Mouse (Mus musculus): Measurements from ENCODE around the gene Phc1. TPM values are rescaled to one million over a fixed set of nuclear protein-coding genes. Genes with fewer than 3 reads are reported as not detected.

Phc1 gene
- total RNA-seq, 2 experiments from 2014 or later: 63.9 to 68.3 TPM

GRCm38 (mm10) chr6:122339648-122340341 is 566 bp downstream of the Phc1 start:
- DNase-seq (ENCODE audit: low spot score in 2 of 2): peak; percentile 74 to 87

GRCm38 (mm10) chr6:122339047-122339647 is 1.2 kb downstream of the Phc1 start:
- DNase-seq (ENCODE audit: low spot score in 2 of 2): peak; percentile 62 to 79

- no peak for DNase-seq (ENCODE audit: low spot score in 2 of 2)
These were observed 2.8 kb downstream of the Phc1 start for GRCm38 (mm10) chr6:122337546-122337945.

GRCm38 (mm10) chr6:122334786-122335340 is 5.5 kb downstream of the Phc1 start:
- DNase-seq (ENCODE audit: low spot score in 2 of 2): no peak

- no peak for DNase-seq (ENCODE audit: low spot score in 2 of 2)
These were observed 7.2 kb downstream of the Phc1 start for GRCm38 (mm10) chr6:122333081-122333612.

GRCm38 (mm10) chr6:122325361-122325975 is 14.9 kb downstream of the Phc1 start:
- DNase-seq (ENCODE audit: low spot score in 2 of 2): no peak

DNA sequence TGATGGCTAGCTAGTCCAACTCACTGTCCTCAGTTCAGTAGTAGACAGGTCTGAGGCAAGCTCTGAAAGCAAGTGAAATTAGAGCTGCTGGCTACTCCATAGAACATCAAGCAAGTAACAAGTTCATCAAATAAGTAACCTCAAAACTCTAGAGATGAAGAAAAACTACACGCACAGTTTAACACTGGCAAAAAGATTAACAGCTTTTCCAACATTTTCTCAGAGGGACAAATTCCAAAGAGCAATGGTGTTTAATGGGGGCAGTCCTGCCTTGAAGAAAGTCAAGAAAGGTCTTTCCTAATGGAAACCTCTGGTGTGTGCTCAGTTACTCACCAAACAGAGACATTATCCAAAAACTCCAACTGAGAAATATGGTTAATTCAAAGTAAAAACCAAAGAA is 21.6 kb downstream of the Phc1 start:
- DNase-seq (ENCODE audit: low spot score in 2 of 2): no peak

GRCm38 (mm10) chr6:122310187-122310820 is 30.1 kb downstream of the Phc1 start:
- DNase-seq (ENCODE audit: low spot score in 2 of 2): no peak

- DNase-seq (ENCODE audit: low spot score in 2 of 2): no peak
These were observed 30.9 kb downstream of the Phc1 start for GRCm38 (mm10) chr6:122309446-122309960.

GRCm38 (mm10) chr6:122308505-122309393 is 31.6 kb downstream of the Phc1 start, which contains the start of gene M6pr:
Gene M6pr (plus strand): TSS chr6:122308720.
- peak; percentile 99 for DNase-seq (ENCODE audit: low spot score in 2 of 2)

DNA sequence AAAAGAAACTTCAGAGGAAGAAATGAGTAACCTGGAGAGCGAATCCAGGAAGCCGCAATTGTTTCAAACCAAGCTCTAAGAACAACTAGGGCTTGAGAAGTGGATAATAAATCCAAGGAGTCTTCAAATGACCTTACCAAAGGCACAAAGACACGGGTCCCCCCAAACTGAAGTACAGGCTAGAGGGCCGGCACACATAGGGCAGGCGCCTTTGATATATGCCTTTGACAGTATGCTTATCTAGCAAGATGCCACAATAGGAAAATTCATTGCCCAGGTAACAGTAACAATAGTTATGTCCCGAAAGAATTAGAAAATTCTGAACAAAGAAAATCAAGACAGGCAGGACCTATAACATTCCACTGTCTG is 32.2 kb downstream of the Phc1 start:
- DNase-seq (ENCODE audit: low spot score in 2 of 2): no peak

- DNase-seq (ENCODE audit: low spot score in 2 of 2): no peak
These were observed 33.7 kb downstream of the Phc1 start for GRCm38 (mm10) chr6:122306707-122307106.

DNA sequence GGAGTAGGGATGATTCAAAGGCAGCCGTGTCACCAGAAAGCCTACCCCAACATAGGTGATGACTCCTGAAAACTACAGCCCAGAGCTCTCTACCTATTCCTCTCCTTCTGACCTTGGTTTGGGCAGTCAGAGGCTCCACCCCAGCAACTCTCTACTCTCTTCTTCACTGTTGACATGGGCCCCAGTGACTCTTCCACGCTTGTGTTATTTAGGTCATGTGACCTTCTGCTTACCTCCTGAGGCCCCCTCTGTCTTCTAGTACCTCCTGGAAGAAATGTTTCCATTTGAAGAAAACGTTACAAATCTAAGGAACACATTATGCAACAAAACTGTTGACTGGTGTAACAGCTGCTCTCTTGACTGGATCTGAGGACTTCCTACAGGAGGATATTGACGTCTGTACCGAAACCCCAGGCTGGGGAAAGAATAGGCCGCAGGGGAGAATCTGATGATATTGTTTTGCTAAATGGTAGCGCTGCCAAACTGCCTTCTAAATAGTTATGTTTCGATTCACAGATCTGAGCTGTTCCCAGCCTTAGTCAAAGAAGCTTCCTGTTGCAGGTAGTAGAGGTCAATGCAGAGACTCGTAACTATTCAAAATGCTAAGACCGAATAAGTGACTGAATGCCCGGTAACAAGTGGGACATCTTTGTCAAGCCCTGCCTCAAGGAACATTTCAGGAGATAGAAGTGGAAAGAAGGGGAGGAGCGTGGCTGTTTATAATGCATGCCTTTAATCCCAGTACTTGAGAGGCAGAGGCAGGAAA is 35.4 kb downstream of the Phc1 start:
- no peak for DNase-seq (ENCODE audit: low spot score in 2 of 2)

DNA sequence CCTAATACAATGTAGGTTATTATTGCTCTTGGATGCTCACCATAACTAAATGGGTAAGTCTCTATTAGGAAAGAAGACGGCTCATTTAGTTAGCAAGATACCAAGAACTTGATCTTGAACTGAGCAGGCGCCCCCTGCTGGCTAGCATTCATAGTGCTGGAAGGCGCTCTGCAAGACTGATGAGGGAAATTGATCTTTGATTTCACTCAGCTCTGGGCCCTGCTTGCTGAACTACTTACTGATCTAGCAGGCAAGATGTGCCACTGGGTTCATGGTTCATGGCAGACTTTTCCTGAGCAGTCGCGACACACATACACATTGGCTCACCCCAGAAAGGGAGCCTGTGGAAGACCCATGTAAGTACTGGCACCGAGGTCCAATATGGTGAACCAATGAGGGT is 36.0 kb downstream of the Phc1 start:
- DNase-seq (ENCODE audit: low spot score in 2 of 2): peak; percentile 68 to 89

DNA sequence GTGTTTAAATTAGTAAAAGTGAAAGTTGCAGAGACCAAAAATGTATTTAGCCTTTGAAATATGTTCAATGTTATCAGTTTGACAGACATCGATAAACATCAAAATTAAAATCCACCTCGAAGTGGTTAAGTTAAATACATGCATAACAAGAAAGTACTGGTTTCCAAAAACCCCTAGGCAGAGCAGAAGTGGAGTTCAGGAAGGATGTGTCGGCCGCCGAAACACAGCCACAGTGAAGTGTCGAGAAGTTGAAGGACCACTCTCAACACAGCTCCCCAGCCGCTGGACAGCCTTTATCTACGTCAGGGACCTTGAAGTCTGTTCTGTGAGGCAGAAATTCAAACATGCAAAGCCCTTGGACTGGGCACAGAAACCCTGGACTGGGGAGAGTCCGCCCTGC is 36.8 kb downstream of the Phc1 start:
- no peak for DNase-seq (ENCODE audit: low spot score in 2 of 2)

DNA sequence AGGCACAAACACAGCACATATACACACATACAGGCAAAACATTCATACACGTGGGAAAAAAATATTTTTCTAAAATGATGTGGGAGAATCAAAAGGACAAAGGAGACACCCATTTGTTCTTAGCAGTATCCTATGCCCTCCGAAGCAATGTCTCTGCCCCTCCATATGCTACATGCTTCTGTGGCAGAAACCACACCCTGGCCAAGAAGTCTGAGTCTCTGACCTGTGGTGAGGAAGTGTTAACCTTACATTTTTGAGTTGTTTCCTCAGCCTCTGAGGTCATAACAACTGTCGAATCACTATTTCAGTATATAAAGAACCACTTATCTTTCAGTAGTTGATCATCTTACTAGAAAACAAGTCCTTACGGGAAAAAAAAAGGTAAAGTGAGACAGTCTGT is 37.7 kb downstream of the Phc1 start:
- DNase-seq (ENCODE audit: low spot score in 2 of 2): no peak

DNA sequence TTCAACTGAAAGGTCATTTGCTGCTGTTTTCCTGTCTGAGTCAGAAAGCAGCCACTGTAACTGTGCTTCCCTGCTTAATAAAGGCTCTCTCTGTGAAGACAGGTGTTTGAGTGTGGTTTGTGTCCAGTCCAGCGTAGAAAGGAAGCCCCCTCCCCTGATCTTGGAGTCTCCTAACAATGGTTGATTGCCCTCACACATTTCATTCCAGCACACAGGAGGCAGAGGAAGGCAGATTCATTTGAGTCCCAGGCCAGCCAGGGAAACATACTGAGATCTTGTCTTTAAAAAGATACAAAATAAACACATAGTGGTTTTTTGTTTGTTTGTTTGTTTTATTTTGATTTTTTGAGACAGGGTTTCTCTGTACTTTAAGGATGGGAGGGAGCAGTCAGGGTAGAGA is 38.2 kb downstream of the Phc1 start:
- no peak for DNase-seq (ENCODE audit: low spot score in 2 of 2)

DNA sequence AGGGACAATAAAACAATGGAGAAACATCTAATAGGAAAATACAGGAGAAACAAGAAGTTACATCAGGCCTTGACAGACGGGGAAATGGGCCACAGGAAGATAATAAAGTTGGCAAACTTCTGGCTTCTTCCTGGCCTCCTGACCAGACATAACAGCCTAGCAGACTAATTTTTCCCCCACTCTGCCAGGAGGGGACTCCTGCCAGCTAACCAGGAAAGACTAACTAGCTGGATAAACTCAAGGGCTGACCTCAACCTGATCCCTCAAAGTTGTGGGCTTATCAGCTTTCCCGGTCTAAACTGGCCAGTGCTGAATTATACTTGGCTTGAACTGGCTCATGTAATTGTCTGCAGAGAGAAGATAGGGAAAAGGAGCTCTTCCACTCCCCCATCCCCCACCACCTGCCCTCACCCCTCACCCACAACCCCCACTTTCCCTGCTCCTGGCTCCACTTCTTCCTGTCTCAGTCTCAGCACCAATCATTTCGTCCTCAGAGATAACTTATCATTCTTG is 40.7 kb downstream of the Phc1 start:
- no peak for DNase-seq (ENCODE audit: low spot score in 2 of 2)

- DNase-seq (ENCODE audit: low spot score in 2 of 2): no peak
These were observed 42.1 kb downstream of the Phc1 start for GRCm38 (mm10) chr6:122298223-122298609.
